Mouse (Mus musculus) megakaryocyte, embryonic 14.5 days (primary cell): ENCODE measurements around the gene Gm10318.

Experiments
- FLI1 ChIP-seq: IDR thresholded peaks from 2 replicates; pipeline ENCODE4 v1.6.1; 2012; ENCODE audit warnings: low read length, inconsistent platforms, mixed read lengths
- GATA1 ChIP-seq: IDR thresholded peaks from 3 replicates; pipeline ENCODE4 v1.6.1; 2012; ENCODE audit warnings: mixed read lengths, low read length, inconsistent platforms, borderline replicate concordance

GRCm38 (mm10) chr10:77880305-77880704 is 27.6 kb downstream of the Gm10318 start:
- TF ChIP-seq FLI1 (no peak), GATA1 (no peak)
